Mouse (Mus musculus): ENCODE results near the gene Zfp473.
"Not testable (repeated sequence)": the region's sequence is repeated elsewhere in the genome, so short reads cannot be mapped to it uniquely, and the experiment has no call there.

Gene Zfp473

DNA sequence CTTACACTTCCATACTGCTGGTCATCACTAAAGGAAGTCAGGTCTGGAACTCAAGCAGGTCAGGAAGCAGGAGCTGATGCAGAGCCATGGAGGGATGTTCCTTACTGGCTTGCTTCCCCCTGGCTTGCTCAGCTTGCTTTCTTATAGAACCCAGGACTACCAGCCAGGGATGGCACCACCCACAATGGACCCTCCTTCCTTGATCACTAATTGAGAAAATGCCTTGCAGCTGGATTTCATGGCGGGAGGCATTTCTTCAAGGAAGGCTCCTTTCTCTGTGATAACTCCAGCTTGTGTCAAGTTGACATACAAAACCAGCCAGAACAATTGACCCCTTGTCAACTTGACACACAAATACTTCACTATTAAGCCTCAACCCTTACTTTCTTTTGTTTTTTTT lies at the start of gene Zfp473:
TSS of gene Zfp473 (minus strand) at position 101 of the 400 bp plus-strand sequence.
- DNase-seq (ENCODE audit: low spot score): not testable (repeated sequence)

DNA sequence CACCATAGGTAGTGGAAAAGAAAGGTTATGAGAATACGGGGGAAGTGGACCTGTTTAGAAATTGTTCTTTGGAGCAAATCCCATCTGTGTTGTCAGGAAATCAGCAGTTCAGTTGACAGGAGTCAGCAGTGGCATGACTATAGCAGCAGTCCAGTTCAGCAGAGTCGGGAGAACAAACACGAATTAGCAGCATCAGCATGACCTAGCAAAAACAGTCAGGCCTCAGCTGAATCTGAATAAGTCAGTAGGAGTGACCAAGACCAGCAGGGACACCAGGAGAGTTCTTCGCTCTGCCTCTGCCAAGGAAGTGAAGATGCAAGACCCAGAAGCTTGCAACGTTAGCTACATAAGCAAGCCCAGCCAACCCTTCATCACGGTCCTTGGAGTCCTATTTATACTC lies 41.9 kb upstream of the Zfp473 start:
- DNase-seq (ENCODE audit: low spot score): no peak

DNA sequence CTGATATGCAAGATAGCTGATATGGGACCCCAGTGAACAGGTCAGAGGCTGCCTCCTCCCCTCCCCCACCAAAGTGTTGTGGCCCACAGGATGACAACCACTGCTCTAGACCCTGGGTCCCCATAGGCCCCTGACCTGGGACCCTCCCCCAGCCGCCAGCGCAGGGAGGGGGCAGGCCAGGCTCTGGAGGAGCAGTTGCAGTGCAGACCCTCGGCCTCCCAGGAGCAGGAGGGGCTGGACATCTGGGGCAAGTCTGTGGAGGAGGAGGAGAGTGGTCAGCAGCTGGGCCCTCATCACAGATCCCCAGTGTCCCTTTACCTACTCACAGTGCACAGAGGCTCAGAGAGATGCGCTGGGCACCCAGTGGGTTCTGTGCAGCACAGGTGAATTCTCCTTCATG lies 39.2 kb upstream of the Zfp473 start:
- DNase-seq (ENCODE audit: low spot score): no peak

- DNase-seq (ENCODE audit: low spot score): no peak
Measured at GRCm38 (mm10) chr7:44789531-44789930, 38.7 kb upstream of the Zfp473 start.

DNA sequence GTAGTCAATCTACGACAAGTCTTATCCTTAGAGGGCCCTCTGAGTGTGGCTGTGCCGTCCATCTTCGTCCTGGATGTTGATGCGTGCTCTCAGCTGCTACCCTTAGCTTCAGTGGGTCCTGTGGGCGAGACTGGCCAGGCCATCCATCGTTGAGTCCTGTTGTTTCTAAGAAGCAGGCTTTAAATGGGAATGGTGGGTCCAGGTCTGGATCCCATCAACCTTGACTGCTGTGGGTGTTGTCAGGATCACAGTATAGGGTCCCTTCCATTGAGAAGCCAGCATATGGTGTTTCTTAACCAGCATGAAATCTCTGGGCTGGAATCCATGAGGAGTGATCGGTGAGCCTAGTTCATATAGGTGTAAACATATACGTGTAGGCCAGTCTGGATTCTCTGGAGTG lies 29.3 kb upstream of the Zfp473 start:
- DNase-seq (ENCODE audit: low spot score): no peak

GRCm38 (mm10) chr7:44776849-44777498 lies 26.1 kb upstream of the Zfp473 start:
- DNase-seq (ENCODE audit: low spot score): no peak

DNA sequence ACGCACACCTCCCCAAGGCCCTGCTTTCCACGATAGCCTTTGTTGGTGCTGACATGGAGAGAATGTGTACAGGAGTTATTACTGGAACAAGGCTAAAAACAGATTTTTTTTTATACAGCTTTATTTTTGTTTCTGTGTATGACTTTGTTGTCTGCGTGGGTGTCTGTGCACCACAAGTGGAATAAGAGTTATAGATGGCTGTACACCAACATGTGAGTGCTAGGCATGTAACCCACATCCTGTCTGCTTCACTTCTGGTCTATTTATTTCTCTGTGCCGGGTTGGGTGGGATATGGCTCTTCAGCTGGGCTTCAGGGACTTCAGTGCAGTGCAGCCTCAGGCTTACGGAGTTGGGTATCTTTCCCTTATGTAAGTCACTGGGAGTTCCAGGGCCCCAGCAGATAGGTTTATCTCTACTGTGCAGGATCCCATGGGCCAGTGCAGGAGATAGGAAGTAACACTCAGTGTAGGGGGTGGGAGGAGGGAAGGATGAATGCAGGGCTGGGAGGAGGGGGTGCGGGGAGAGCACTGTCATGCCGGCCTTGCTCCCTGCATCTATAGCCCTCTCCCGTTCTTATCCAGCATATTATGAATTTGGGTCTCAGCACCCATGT lies 21.8 kb upstream of the Zfp473 start:
- no peak for DNase-seq (ENCODE audit: low spot score)

- DNase-seq (ENCODE audit: low spot score): peak; percentile 86
Measured at GRCm38 (mm10) chr7:44770046-44770578, 19.3 kb upstream of the Zfp473 start.

- DNase-seq (ENCODE audit: low spot score): no peak
Measured at GRCm38 (mm10) chr7:44768129-44768528, 17.3 kb upstream of the Zfp473 start.

DNA sequence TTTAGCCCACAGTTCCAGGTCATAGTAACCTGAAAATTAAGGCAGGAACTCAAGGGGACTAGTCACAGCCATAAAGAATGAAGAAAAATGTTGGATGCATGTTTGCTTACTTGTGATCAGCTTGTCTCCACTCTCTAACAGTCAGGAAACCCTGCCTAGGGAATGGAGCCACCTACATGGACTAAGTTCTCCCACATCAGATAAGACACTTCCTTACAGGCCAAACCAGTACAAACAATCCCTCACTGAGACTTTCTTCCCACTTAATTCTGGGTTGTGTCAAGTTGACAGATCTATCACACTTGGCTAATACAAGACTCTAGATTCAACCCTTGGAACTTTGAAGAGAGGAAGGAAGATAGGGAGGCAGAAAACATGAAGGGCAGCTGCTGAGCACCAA lies 9.5 kb upstream of the Zfp473 start:
- DNase-seq (ENCODE audit: low spot score): no peak

GRCm38 (mm10) chr7:44757164-44757563 lies 6.3 kb upstream of the Zfp473 start:
- no peak for DNase-seq (ENCODE audit: low spot score)

DNA sequence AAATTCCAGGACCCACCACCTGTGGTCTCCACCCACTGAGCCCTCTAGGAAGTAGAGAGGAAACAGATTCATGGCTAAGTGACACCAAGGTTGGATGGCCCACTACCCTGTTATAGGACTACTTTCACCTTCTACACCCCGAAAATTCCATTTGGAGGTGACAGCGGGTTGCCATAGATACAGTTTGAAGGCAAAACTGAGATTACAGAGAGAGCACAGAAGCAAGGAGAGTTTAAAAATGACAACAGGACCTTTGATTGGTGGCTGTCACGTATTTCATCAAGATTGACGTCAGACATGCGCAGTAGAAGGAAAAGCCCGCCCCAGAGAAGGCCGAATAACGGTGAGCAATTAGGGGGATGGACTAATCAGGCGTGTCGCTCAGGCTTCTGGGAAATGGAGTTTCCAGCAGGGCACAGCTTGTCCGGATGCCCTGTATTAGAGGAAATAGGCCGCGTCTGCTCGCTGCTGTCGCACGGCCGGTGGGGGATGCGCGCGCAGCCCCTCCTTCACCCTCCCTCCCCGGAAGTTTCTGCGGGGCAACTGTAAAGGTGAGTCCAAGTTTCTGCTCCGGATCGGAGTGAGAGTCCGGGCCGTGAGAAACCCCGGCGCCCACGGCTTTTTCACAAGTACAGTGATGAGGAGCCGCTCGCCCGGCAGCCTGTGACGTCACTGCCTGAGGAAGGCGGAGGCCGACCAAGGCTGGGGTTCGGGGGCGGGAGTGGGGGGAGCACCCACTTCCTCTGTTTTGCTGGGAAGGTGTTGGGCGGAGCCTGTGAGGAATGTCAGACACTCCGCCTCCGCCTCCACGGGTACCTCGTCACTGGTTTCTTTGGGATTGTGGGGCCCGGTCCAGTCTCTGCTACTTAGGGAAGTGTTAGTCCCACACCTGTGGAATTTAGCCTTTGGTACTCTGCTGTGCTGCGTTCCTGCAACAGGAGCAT lies 2.5 kb downstream of the Zfp473 start, which contains the start of gene Vrk3:
TSS of gene Vrk3 (plus strand) at position 313 of the 944 bp plus-strand sequence.
- peak; percentile 95 for DNase-seq (ENCODE audit: low spot score)

GRCm38 (mm10) chr7:44747115-44747514 lies 3.7 kb downstream of the Zfp473 start:
- no peak for DNase-seq (ENCODE audit: low spot score)

DNA sequence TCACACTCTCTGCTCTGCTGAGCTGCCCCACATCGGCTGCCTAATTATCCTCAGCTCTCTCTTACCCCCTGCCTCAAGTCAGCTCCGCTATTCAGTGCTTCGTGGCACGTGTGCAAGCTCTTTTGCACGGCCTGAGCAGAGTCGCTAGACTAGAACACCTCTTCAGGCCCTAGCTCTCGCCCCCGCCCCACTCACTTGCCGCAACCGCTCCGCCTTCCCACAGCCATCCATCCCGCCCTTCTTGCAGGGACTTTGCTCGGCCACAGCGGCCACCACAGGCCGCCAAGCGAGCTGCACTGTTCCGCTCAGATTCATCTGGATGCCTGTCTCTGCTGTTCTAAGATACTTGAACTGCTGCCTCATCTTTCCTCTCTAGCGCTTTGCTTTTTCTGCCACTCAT lies 5.8 kb downstream of the Zfp473 start:
- peak; percentile 74 for DNase-seq (ENCODE audit: low spot score)

- DNase-seq (ENCODE audit: low spot score): no peak
Measured at GRCm38 (mm10) chr7:44744270-44744669, 6.6 kb downstream of the Zfp473 start.

GRCm38 (mm10) chr7:44741361-44741760 lies 9.5 kb downstream of the Zfp473 start:
- no peak for DNase-seq (ENCODE audit: low spot score)

- DNase-seq (ENCODE audit: low spot score): no peak
Measured at GRCm38 (mm10) chr7:44733723-44734122, 17.1 kb downstream of the Zfp473 start.

GRCm38 (mm10) chr7:44728082-44728975 lies 22.5 kb downstream of the Zfp473 start:
- peak; percentile 59 for DNase-seq (ENCODE audit: low spot score)

DNA sequence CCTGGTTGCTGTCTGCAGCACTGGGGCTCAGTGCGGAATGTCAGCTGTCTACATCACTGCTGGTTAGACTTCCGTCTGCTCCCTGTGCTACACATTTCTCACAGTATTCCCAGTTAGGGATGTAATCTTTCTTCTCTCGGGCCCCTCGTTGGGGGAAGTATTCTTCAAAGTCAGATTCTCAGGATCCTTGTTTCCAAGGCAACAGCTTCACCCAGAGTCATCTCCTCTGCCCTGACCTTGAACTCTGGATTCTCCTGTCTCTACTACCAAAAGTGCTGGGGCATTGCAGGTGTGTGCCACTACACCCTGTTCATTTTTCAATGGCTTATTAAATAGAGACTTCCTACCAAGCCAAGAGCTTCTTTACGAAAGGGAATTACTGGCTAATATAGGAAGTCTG lies 23.7 kb downstream of the Zfp473 start:
- no peak for DNase-seq (ENCODE audit: low spot score)

DNA sequence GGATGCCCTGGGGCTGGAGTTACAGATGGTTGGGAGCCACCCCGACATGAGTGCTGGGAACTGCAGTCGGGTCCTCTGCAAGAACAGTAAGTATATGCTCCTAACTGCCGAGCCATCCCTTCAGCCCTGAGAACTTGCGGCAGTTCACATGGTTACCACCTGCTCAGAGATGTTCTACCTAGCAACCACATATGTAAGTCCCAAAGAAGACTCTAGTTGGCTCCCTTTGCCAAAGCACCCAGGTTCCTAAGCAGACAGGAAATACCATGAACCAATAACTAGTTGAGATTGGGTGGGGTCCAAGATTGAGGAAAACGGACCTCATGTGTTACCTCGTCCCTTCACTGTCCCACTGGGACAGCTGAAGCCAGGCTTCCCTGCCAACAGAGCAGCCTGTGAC lies 24.5 kb downstream of the Zfp473 start:
- DNase-seq (ENCODE audit: low spot score): no peak

DNA sequence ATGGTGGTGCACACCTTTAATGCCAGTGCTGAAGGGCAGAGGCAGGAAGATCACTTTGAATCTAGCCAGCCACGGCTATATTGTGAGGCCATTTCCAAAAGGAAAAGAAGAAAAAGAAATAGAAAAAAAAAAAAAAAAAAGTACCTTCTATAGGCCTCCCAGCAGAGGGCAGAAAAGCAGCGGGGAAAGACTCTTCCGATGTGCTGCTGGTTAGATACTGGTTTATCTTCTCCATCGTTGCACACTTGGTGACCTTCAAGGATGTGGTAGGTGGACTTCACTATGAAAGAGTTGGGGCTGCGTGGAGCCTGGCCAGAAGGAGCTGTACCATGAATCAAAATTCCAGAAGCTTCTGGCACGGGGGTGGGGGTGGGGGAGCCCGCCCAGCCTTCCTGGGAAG lies 26.5 kb downstream of the Zfp473 start:
- peak; percentile 49 for DNase-seq (ENCODE audit: low spot score)

All from adipocyte (in vitro differentiated cells).